Mouse (Mus musculus) left cerebral cortex, postnatal 36 days (tissue): Measurements from ENCODE around the gene Snx9. TPM values are rescaled to one million over a fixed set of nuclear protein-coding genes. Genes with fewer than 3 reads are reported as not detected.
A peak's percentile ranks its signal among the peaks of the same experiment; 100 is the strongest.

ENCODE experiments used
- DNase-seq, 2 experiments: peaks; one replicate each; pipeline ENCODE4 v3.0.0; 2021 to 2022; ENCODE audit warnings: low spot score in 2 of 2, mixed read lengths in 1 of 2
- intact Hi-C: fragments of 180-260 bp; cut with DNase I; formaldehyde crosslinking; loops from one replicate; pipeline ENCODE4 v1.15.1; 2025
- total RNA-seq, 2 experiments: library from RNA; stranded (reverse); gene quantifications; 2 replicates each; pipeline ENCODE4 v1.2.3; 2021

Gene Snx9
- total RNA-seq, 2 experiments from 2014 or later = 13.0 to 14.3 TPM

GRCm38 (mm10) chr17:5839549-5840240 lies 1.4 kb upstream of the Snx9 start:
- intact Hi-C loops = no loop called here
- DNase-seq = no peak

- intact Hi-C loops = no loop called here
- DNase-seq = peak in 1 of 2 experiments; percentile 47
Measured at GRCm38 (mm10) chr17:5840550-5841127, 490 bp upstream of the Snx9 start.

- no peak for DNase-seq
Measured at GRCm38 (mm10) chr17:5841943-5842273, 779 bp downstream of the Snx9 start.

GRCm38 (mm10) chr17:5842988-5843640 lies 2.0 kb downstream of the Snx9 start:
- intact Hi-C loops = no loop called here
- DNase-seq = no peak

More at GRCm38 (mm10) chr17:5841943-5842273, 779 bp downstream of the Snx9 start:
- intact Hi-C loops = no loop called here

GRCm38 (mm10) chr17:5843641-5843990 lies 2.5 kb downstream of the Snx9 start:
- intact Hi-C loops = no loop called here
- DNase-seq = no peak

- intact Hi-C loops = loop anchor here (5.0 kb wide), 1 partner anchor 48 kb away; no protein-coding TSS in a partner anchor
- DNase-seq = no peak
Measured at GRCm38 (mm10) chr17:5845376-5845775, 4.2 kb downstream of the Snx9 start.

GRCm38 (mm10) chr17:5846101-5846500 lies 5.0 kb downstream of the Snx9 start:
- intact Hi-C loops = loop anchor here (5.0 kb wide), 1 partner anchor 49 kb away; no protein-coding TSS in a partner anchor
- no peak for DNase-seq

GRCm38 (mm10) chr17:5848706-5849415 lies 7.7 kb downstream of the Snx9 start:
- intact Hi-C loops = loop anchor here (5.0 kb wide), 1 partner anchor 52 kb away; no protein-coding TSS in a partner anchor
- no peak for DNase-seq

GRCm38 (mm10) chr17:5849421-5849910 lies 8.3 kb downstream of the Snx9 start:
- peak; percentile 38 to 57 for DNase-seq

GRCm38 (mm10) chr17:5850031-5850430 lies 8.9 kb downstream of the Snx9 start:
- DNase-seq = no peak
- intact Hi-C loops = no loop called here

More at GRCm38 (mm10) chr17:5849421-5849910, 8.3 kb downstream of the Snx9 start:
- intact Hi-C loops = loop anchor here (5.0 kb wide), 1 partner anchor 52 kb away; no protein-coding TSS in a partner anchor

GRCm38 (mm10) chr17:5850476-5850875 lies 9.3 kb downstream of the Snx9 start:
- intact Hi-C loops = no loop called here
- DNase-seq = no peak

- no peak for DNase-seq
- intact Hi-C loops = no loop called here
Measured at GRCm38 (mm10) chr17:5853936-5854335, 12.8 kb downstream of the Snx9 start.

- DNase-seq = no peak
- intact Hi-C loops = no loop called here
Measured at GRCm38 (mm10) chr17:5855560-5855959, 14.4 kb downstream of the Snx9 start.

GRCm38 (mm10) chr17:5856426-5856825 lies 15.3 kb downstream of the Snx9 start:
- DNase-seq = no peak
- intact Hi-C loops = no loop called here

GRCm38 (mm10) chr17:5857206-5857605 lies 16.1 kb downstream of the Snx9 start:
- intact Hi-C loops = no loop called here
- DNase-seq = no peak

GRCm38 (mm10) chr17:5858209-5858608 lies 17.1 kb downstream of the Snx9 start:
- DNase-seq = no peak
- intact Hi-C loops = no loop called here

GRCm38 (mm10) chr17:5862285-5862684 lies 21.2 kb downstream of the Snx9 start:
- DNase-seq = no peak
- intact Hi-C loops = no loop called here

- DNase-seq = no peak
- intact Hi-C loops = no loop called here
Measured at GRCm38 (mm10) chr17:5862869-5863268, 21.7 kb downstream of the Snx9 start.

GRCm38 (mm10) chr17:5863745-5864144 lies 22.6 kb downstream of the Snx9 start:
- intact Hi-C loops = no loop called here
- DNase-seq = no peak

- DNase-seq = no peak
- intact Hi-C loops = no loop called here
Measured at GRCm38 (mm10) chr17:5867456-5867855, 26.3 kb downstream of the Snx9 start.
